29 mouse cellular contexts compared by ENCODE assay signal in genomic region chr1:161219816-161220215, GRCm38 (mm10). TPM values are rescaled to one million over a fixed set of nuclear protein-coding genes. Genes with fewer than 3 reads are reported as not detected.
DNase-seq lines count a peak whose midpoint lies in the region; ATAC-seq and TF ChIP-seq lines count a peak whose summit lies in the region.
"Had no signal": no experiment of that assay in that cellular context is flagged by ENCODE, and none has a peak within 500 bp of the region (broad histone marks: within the 10 kb centered on the region; RNA-seq: fewer than 3 reads in every experiment).

No protein-coding gene starts in this region.

- no peak for TF ChIP-seq CTCF in forebrain, postnatal 0 days (IDR thresholded peaks at IDR 0.05; ENCODE audit: low read depth)

- no peaks in the 10 kb centered on the region for H3K36me3 ChIP-seq in hindbrain, embryonic 16.5 days (ENCODE audit: control insufficient read depth, insufficient read depth, low read length)
- H3K36me3 ChIP-seq in hindbrain, embryonic 13.5 days, result no peaks in the 10 kb centered on the region
- H3K36me3 ChIP-seq in forebrain, postnatal 0 days (ENCODE audit: insufficient read depth), result no peaks in the 10 kb centered on the region
- H3K36me3 ChIP-seq: heart, embryonic 13.5 days; limb, embryonic 10.5 days; limb, embryonic 15.5 days; liver, embryonic 13.5 days; midbrain, embryonic 15.5 days; stomach, embryonic 15.5 days had no signal

- H3K9me3 ChIP-seq in hindbrain, embryonic 16.5 days (ENCODE audit: control insufficient read depth, low read length), result no peaks in the 10 kb centered on the region
- no peaks in the 10 kb centered on the region for H3K9me3 ChIP-seq in hindbrain, embryonic 13.5 days
- 0 out of 2 replicates have a peak, but pooled peaks cover under 1% of the 10 kb centered on the region for H3K9me3 ChIP-seq in forebrain, postnatal 0 days (ENCODE audit: low read length)
- H3K9me3 ChIP-seq: forebrain, embryonic 13.5 days; heart, embryonic 13.5 days; limb, embryonic 10.5 days; limb, embryonic 15.5 days; liver, embryonic 13.5 days; midbrain, embryonic 15.5 days; stomach, embryonic 15.5 days had no signal

- ATAC-seq in hindbrain, embryonic 16.5 days, result peak; percentile 58; the same call in 1 of the 2 replicates
- no peak for ATAC-seq in hindbrain, embryonic 13.5 days (ENCODE audit: low FRiP score)
- ATAC-seq in common myeloid progenitor, adult 5-6 weeks (replicated peaks; ENCODE audit: low read depth, poor library complexity, severe bottlenecking), result 0 out of 2 replicates have a peak, but pooled peaks have one; percentile 15
- ATAC-seq in forebrain, postnatal 0 days, result no peak
- ATAC-seq: forebrain, embryonic 13.5 days; inflammation-experienced regulatory T-cells, adult 6 months; lung, postnatal 0 days; midbrain, embryonic 15.5 days had no signal

- no peak overlapping the region for H3K9ac ChIP-seq in hindbrain, embryonic 16.5 days (ENCODE audit: low read depth, low read length)
- H3K9ac ChIP-seq in hindbrain, embryonic 13.5 days, result no peak overlapping the region
- no peak overlapping the region for H3K9ac ChIP-seq in forebrain, postnatal 0 days
- H3K9ac ChIP-seq: forebrain, embryonic 13.5 days; heart, embryonic 13.5 days; limb, embryonic 15.5 days; liver, embryonic 13.5 days; midbrain, embryonic 15.5 days; stomach, embryonic 15.5 days had no signal

- no peak overlapping the region for H3K27ac ChIP-seq in hindbrain, embryonic 16.5 days (ENCODE audit: low read depth, low read length)
- no peak overlapping the region for H3K27ac ChIP-seq in hindbrain, embryonic 13.5 days
- no peak overlapping the region for H3K27ac ChIP-seq in forebrain, postnatal 0 days (ENCODE audit: low read depth, low read length)
- H3K27ac ChIP-seq: forebrain, embryonic 13.5 days; gastrocnemius, adult 2 months; heart, adult 2 months; heart, embryonic 13.5 days; limb, embryonic 10.5 days; limb, embryonic 15.5 days; liver, embryonic 13.5 days; macrophage; midbrain, embryonic 15.5 days; stomach, embryonic 15.5 days had no signal

- WGBS in hindbrain, embryonic 16.5 days, result 63% methylated on average over 3 of the region's 3 CpGs
- 76% methylated on average over 3 of the region's 3 CpGs for WGBS in hindbrain, embryonic 13.5 days
- WGBS in forebrain, postnatal 0 days, result 66% methylated on average over 3 of the region's 3 CpGs

- H3K27me3 ChIP-seq in hindbrain, embryonic 16.5 days (replicated peaks; ENCODE audit: control insufficient read depth, insufficient read depth, low read length), result no peaks in the 10 kb centered on the region
- no peaks in the 10 kb centered on the region for H3K27me3 ChIP-seq in hindbrain, embryonic 13.5 days
- H3K27me3 ChIP-seq in forebrain, postnatal 0 days (ENCODE audit: insufficient read depth, low read length), result no peaks in the 10 kb centered on the region
- H3K27me3 ChIP-seq: forebrain, embryonic 13.5 days; heart, embryonic 13.5 days; limb, embryonic 15.5 days; liver, embryonic 13.5 days; midbrain, embryonic 15.5 days; stomach, embryonic 15.5 days had no signal

- H3K4me1 ChIP-seq in hindbrain, embryonic 16.5 days (ENCODE audit: control insufficient read depth, insufficient read depth, low read depth, low read length), result no peaks in the 10 kb centered on the region
- H3K4me1 ChIP-seq in hindbrain, embryonic 13.5 days (replicated peaks), result no peaks in the 10 kb centered on the region
- no peaks in the 10 kb centered on the region for H3K4me1 ChIP-seq in forebrain, postnatal 0 days (ENCODE audit: insufficient read depth)
- H3K4me1 ChIP-seq: heart, embryonic 13.5 days; limb, embryonic 10.5 days; liver, embryonic 13.5 days; midbrain, embryonic 15.5 days; stomach, embryonic 15.5 days had no signal

- H3K4me2 ChIP-seq in hindbrain, embryonic 16.5 days (ENCODE audit: low read length), result no peak overlapping the region
- no peak overlapping the region for H3K4me2 ChIP-seq in hindbrain, embryonic 13.5 days
- H3K4me2 ChIP-seq in forebrain, postnatal 0 days (ENCODE audit: low read depth), result no peak overlapping the region
- H3K4me2 ChIP-seq: forebrain, embryonic 13.5 days; heart, embryonic 13.5 days; limb, embryonic 15.5 days; liver, embryonic 13.5 days; midbrain, embryonic 15.5 days; stomach, embryonic 15.5 days had no signal

- no peak overlapping the region for H3K4me3 ChIP-seq in hindbrain, embryonic 16.5 days (ENCODE audit: low read length)
- H3K4me3 ChIP-seq in hindbrain, embryonic 13.5 days, result no peak overlapping the region
- no peak overlapping the region for H3K4me3 ChIP-seq in forebrain, postnatal 0 days (ENCODE audit: low read depth, low read length)
- H3K4me3 ChIP-seq: forebrain, embryonic 13.5 days; gastrocnemius, adult 2 months; heart, adult 2 months; heart, embryonic 13.5 days; limb, embryonic 10.5 days; limb, embryonic 15.5 days; liver, embryonic 13.5 days; midbrain, embryonic 15.5 days; stomach, embryonic 15.5 days had no signal

- peak; percentile 14 to 37 for DNase-seq in cerebellum, postnatal 25 days
- no peak for DNase-seq in cerebellum, adult 9-11 months
- DNase-seq in brain, adult 2 months (ENCODE audit: low read depth, low spot score), result peak; percentile 49
- DNase-seq in forebrain, postnatal 0 days, result no peak
- DNase-seq: adrenal gland, postnatal 25 days; B cell, adult 2 months; gastrocnemius, postnatal 36 days; heart, adult 2 months; heart, postnatal 10 days; kidney, adult 11 months; kidney, postnatal 14 days; layer of hippocampus, adult 9-11 months; liver, embryonic 13.5 days; lung, adult 18-20 months; right cerebral cortex, postnatal 14 days; thymus, postnatal 25 days had no signal

RNA-seq across cellular contexts. Expression of gene Prdx6, which starts 31.2 kb away (rescaled TPM):
- polyA plus RNA-seq in hindbrain, embryonic 16.5 days (2015; fragmentation: Nextera tagmentation; extraction: Ambion mirVana), result 182 and 208 TPM in 2 replicates
- polyA plus RNA-seq in hindbrain, embryonic 13.5 days (2015; fragmentation: Nextera tagmentation; extraction: Ambion mirVana), result 209 and 223 TPM in 2 replicates
- 389 and 411 TPM in 2 replicates for total RNA-seq in common myeloid progenitor, adult 5-6 weeks (2017)
- total RNA-seq in forebrain, postnatal 0 days (2014; rRNA removed), result 102 and 126 TPM in 2 replicates
- polyA plus RNA-seq in forebrain, postnatal 0 days (2015; fragmentation: Nextera tagmentation; extraction: Ambion mirVana), result 203 and 234 TPM in 2 replicates

Comparison
In these comparisons a context has a peak if more than half of its experiments do, and no peak if none do; other contexts are left out.
1. DNase-seq: peak in cerebellum, postnatal 25 days (2 of 2) and brain, adult 2 months (single experiment); none in cerebellum, adult 9-11 months (single experiment) and forebrain, postnatal 0 days (single experiment).
2. ATAC-seq: peak in hindbrain, embryonic 16.5 days (single experiment) and common myeloid progenitor, adult 5-6 weeks (single experiment); none in hindbrain, embryonic 13.5 days (single experiment) and forebrain, postnatal 0 days (single experiment).